9 mouse cellular contexts compared by ENCODE assay signal in the genomic region with DNA sequence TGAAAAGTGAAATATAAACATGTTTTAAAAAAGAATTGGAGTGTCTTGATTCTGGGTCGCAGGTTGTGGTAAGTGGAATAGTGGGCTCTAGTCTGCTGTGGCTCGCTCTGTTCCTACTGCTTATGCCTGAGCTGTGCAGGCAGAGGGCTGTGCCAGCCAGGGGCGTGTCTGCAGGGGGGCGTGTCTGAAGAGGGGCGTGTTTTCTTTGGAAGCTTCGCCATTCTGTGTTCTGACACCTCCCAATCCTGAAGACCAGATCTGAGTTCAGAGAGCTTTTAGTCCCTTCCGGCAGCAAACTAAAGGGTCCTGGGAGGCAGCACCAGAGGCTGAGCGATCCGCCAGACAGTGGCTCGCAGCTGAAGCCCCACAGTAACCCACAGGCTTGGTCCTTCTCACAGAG. TPM values are rescaled to one million over a fixed set of nuclear protein-coding genes. Genes with fewer than 3 reads are reported as not detected.
DNase-seq lines count a peak whose midpoint lies in the region; ATAC-seq and TF ChIP-seq lines count a peak whose summit lies in the region.
"Had no signal": no experiment of that assay in that cellular context is flagged by ENCODE, and none has a peak within 500 bp of the region (broad histone marks: within the 10 kb centered on the region; RNA-seq: fewer than 3 reads in every experiment).

No protein-coding gene starts in this region.

- peak overlapping the region; percentile 66 for H3K27ac ChIP-seq in hindbrain, embryonic 10.5 days
- H3K27ac ChIP-seq in hindbrain, embryonic 13.5 days = no peak overlapping the region
- H3K27ac ChIP-seq in heart, embryonic 14.5 days (replicated peaks in 1 of 2; ENCODE audit: control insufficient read depth in 1 of 2, insufficient read depth in 1 of 2, low read depth in 2 of 2, low read length in 2 of 2) = no peak overlapping the region
- no peak overlapping the region for H3K27ac ChIP-seq in limb, embryonic 14.5 days (replicated peaks; ENCODE audit: low read depth, low read length)
- H3K27ac ChIP-seq: liver, embryonic 14.5 days had no signal

- H3K27me3 ChIP-seq in hindbrain, embryonic 10.5 days (ENCODE audit: insufficient read depth, poor library complexity, severe bottlenecking) = 0 out of 2 replicates have a peak, but pooled peaks cover 10% of the 10 kb centered on the region
- H3K27me3 ChIP-seq in hindbrain, embryonic 13.5 days = peaks cover 18% of the 10 kb centered on the region; the same call in 1 of the 2 replicates
- 0 out of 2 replicates have a peak, but pooled peaks cover 4% of the 10 kb centered on the region for H3K27me3 ChIP-seq in heart, embryonic 14.5 days (ENCODE audit: control insufficient read depth, insufficient read depth, low read length)
- no peaks in the 10 kb centered on the region for H3K27me3 ChIP-seq in limb, embryonic 14.5 days (ENCODE audit: control insufficient read depth, insufficient read depth, low read length)

- no peak for TF ChIP-seq POLR2A in limb, embryonic 14.5 days (IDR thresholded peaks at IDR 0.05; ENCODE audit: borderline replicate concordance, extremely low read depth, insufficient read depth, insufficient read length)

- peaks cover 5% of the 10 kb centered on the region; the same call in 1 of the 2 replicates for H3K36me3 ChIP-seq in hindbrain, embryonic 10.5 days
- no peaks in the 10 kb centered on the region for H3K36me3 ChIP-seq in hindbrain, embryonic 13.5 days
- H3K36me3 ChIP-seq in heart, embryonic 14.5 days (ENCODE audit: control insufficient read depth, insufficient read depth, low read length) = no peaks in the 10 kb centered on the region
- H3K36me3 ChIP-seq in limb, embryonic 14.5 days (ENCODE audit: control insufficient read depth, insufficient read depth, low read length) = no peaks in the 10 kb centered on the region

- H3K4me3 ChIP-seq in hindbrain, embryonic 10.5 days = 0 out of 2 replicates have a peak overlapping the region, but pooled peaks have one; percentile 9
- no peak overlapping the region for H3K4me3 ChIP-seq in hindbrain, embryonic 13.5 days
- H3K4me3 ChIP-seq in heart, embryonic 14.5 days (ENCODE audit: control insufficient read depth in 1 of 2, insufficient read depth in 1 of 2, low read depth in 1 of 2, low read length in 2 of 2) = no peak overlapping the region
- H3K4me3 ChIP-seq in limb, embryonic 14.5 days (replicated peaks; ENCODE audit: low read length) = no peak overlapping the region

- H3K9me3 ChIP-seq in hindbrain, embryonic 10.5 days = peaks cover 8% of the 10 kb centered on the region; the same call in 1 of the 2 replicates
- H3K9me3 ChIP-seq in hindbrain, embryonic 13.5 days = no peaks in the 10 kb centered on the region
- H3K9me3 ChIP-seq in heart, embryonic 14.5 days (ENCODE audit: control insufficient read depth, low read length) = peaks cover 3% of the 10 kb centered on the region; the same call in 1 of the 2 replicates
- H3K9me3 ChIP-seq in limb, embryonic 14.5 days (ENCODE audit: control insufficient read depth, low read length) = no peaks in the 10 kb centered on the region

- no peak overlapping the region for H3K9ac ChIP-seq in hindbrain, embryonic 13.5 days
- H3K9ac ChIP-seq in heart, embryonic 14.5 days (ENCODE audit: low read length) = no peak overlapping the region
- H3K9ac ChIP-seq in limb, embryonic 14.5 days (ENCODE audit: low read depth, low read length, severe bottlenecking) = no peak overlapping the region
- H3K9ac ChIP-seq: liver, embryonic 14.5 days had no signal

- no peak for ATAC-seq in hindbrain, embryonic 13.5 days (ENCODE audit: low FRiP score)
- no peak for ATAC-seq in heart, embryonic 14.5 days (ENCODE audit: insufficient number of reproducible peaks, insufficient read depth, low FRiP score, low read depth)
- ATAC-seq in limb, embryonic 14.5 days (ENCODE audit: low FRiP score, low read depth) = peak; percentile 54; the same call in 1 of the 2 replicates
- no peak for ATAC-seq in frontal cortex, adult (ENCODE audit: low TSS enrichment)

- 40% methylated on average over 10 of the region's 10 CpGs for WGBS in hindbrain, embryonic 10.5 days
- 34% methylated on average over 10 of the region's 10 CpGs for WGBS in hindbrain, embryonic 13.5 days
- WGBS in heart, embryonic 14.5 days = 18% methylated on average over 10 of the region's 10 CpGs
- 21% methylated on average over 10 of the region's 10 CpGs for WGBS in limb, embryonic 14.5 days

- DNase-seq in hindbrain, embryonic 10.5 days (ENCODE audit: low spot score) = peak; percentile 53
- DNase-seq in adrenal gland, adult 8-10 months = peak; percentile 8
- DNase-seq in limb, embryonic 14.5 days (ENCODE audit: low spot score) = peak; percentile 32
- peak; percentile 29 for DNase-seq in thymus, postnatal 4 days
- no peak for DNase-seq in left cerebral cortex, postnatal 10 days (ENCODE audit: extremely low spot score in 1 of 2, low spot score in 2 of 2)

- no peak overlapping the region for H3K4me2 ChIP-seq in hindbrain, embryonic 13.5 days
- peak overlapping the region; percentile 32; the same call in 1 of the 2 replicates for H3K4me2 ChIP-seq in heart, embryonic 14.5 days (ENCODE audit: low read length)
- H3K4me2 ChIP-seq in limb, embryonic 14.5 days (replicated peaks; ENCODE audit: low read depth, low read length, severe bottlenecking) = peak overlapping the region; percentile 20; the same call in 1 of the 2 replicates

- H3K4me1 ChIP-seq in hindbrain, embryonic 10.5 days (replicated peaks) = peaks cover 58% of the 10 kb centered on the region
- H3K4me1 ChIP-seq in hindbrain, embryonic 13.5 days (replicated peaks) = peaks cover 54% of the 10 kb centered on the region
- peaks cover 10 to 11% of the 10 kb centered on the region in 2 experiments for H3K4me1 ChIP-seq in heart, embryonic 14.5 days (ENCODE audit: control insufficient read depth in 2 of 2, insufficient read depth in 2 of 2, low read length in 2 of 2)
- peaks cover 18% of the 10 kb centered on the region for H3K4me1 ChIP-seq in limb, embryonic 14.5 days (ENCODE audit: control insufficient read depth, insufficient read depth, low read length)

- intact Hi-C loops in left cerebral cortex, postnatal 10 days (cut with DNase I) = loop anchor here (5.0 kb wide), 1 partner anchor 68 kb away; no protein-coding TSS in a partner anchor

RNA-seq across cellular contexts. Expression of a gene that starts 8.5 kb away (rescaled TPM):
- not detected in 2 replicates for polyA plus RNA-seq in hindbrain, embryonic 10.5 days (2016; fragmentation: Nextera tagmentation; extraction: Ambion mirVana)
- polyA plus RNA-seq in hindbrain, embryonic 13.5 days (2015; fragmentation: Nextera tagmentation; extraction: Ambion mirVana) = not detected in 2 replicates
- not detected for total RNA-seq in adrenal gland, adult 8-10 months (2022)
- polyA plus RNA-seq in heart, embryonic 14.5 days (2014; fragmentation: Nextera tagmentation; extraction: Ambion mirVana) = 0.08 TPM in 1 of 2 replicates, not detected in the other
- not detected in 2 replicates for polyA plus RNA-seq in limb, embryonic 14.5 days (2012; rRNA removed)
- 0.08 TPM in 1 of 2 replicates, not detected in the other for polyA plus RNA-seq in limb, embryonic 14.5 days (2014; fragmentation: Nextera tagmentation; extraction: Ambion mirVana)
- under 1 TPM in 1 of 2 experiments, not detected in 1; 0.24 TPM for total RNA-seq in left cerebral cortex, postnatal 10 days (2021)
- polyA plus RNA-seq: liver, embryonic 14.5 days had no signal

Comparison
In these comparisons a context has a peak if more than half of its experiments do, and no peak if none do; other contexts are left out.
1. DNase-seq: peak in hindbrain, embryonic 10.5 days (single experiment), adrenal gland, adult 8-10 months (single experiment), limb, embryonic 14.5 days (single experiment) and thymus, postnatal 4 days (single experiment); none in left cerebral cortex, postnatal 10 days (0 of 2).